Mouse (Mus musculus) stomach, postnatal 0 days (tissue): Measurements from ENCODE around the gene Cd72. TPM values are rescaled to one million over a fixed set of nuclear protein-coding genes. Genes with fewer than 3 reads are reported as not detected.

Source experiments
- ATAC-seq: fragments of 200-750 bp; cut with Nextera tagmentation; 2 replicates; pipeline ENCODE4 v1.8.0; 2017; ENCODE audit not compliant: low FRiP score, low TSS enrichment
- DNase-seq: peaks from one replicate; pipeline ENCODE4 v3.0.0-alpha.2; 2016; ENCODE audit warnings: low spot score
- H3K27ac ChIP-seq: fragments of 300-500 bp; sonication (generic); replicated peaks from 2 replicates; pipeline ENCODE4 v1.5.1; 2014; ENCODE audit warnings: mild to moderate bottlenecking, control low read depth
- H3K27me3 ChIP-seq: fragments of 300-500 bp; sonication (generic); 2 replicates; pipeline ENCODE4 v1.6.1; 2014; ENCODE audit warnings: low read length; ENCODE audit not compliant: control insufficient read depth, insufficient read depth
- H3K36me3 ChIP-seq: fragments of 300-500 bp; sonication (generic); 2 replicates; pipeline ENCODE4 v1.6.1; 2014; ENCODE audit warnings: low read length, mixed read lengths; ENCODE audit not compliant: control insufficient read depth, insufficient read depth
- H3K4me1 ChIP-seq: fragments of 300-500 bp; sonication (generic); replicated peaks from 2 replicates; pipeline ENCODE4 v1.6.1; 2014; ENCODE audit warnings: antibody characterized with exemption; ENCODE audit not compliant: control insufficient read depth, insufficient read depth
- H3K4me2 ChIP-seq: fragments of 300-500 bp; sonication (generic); replicated peaks from 2 replicates; pipeline ENCODE4 v1.6.1; 2014; ENCODE audit warnings: low read depth, mild to moderate bottlenecking, control low read depth, moderate library complexity
- H3K4me3 ChIP-seq: fragments of 300-500 bp; sonication (generic); 2 replicates; pipeline ENCODE4 v1.5.1; 2014; ENCODE audit warnings: low read depth, low read length, control low read depth
- H3K9ac ChIP-seq: fragments of 300-500 bp; sonication (generic); 2 replicates; pipeline ENCODE4 v1.6.1; 2014; ENCODE audit warnings: mild to moderate bottlenecking, low read length, control low read depth, mixed read lengths
- H3K9me3 ChIP-seq: fragments of 300-500 bp; sonication (generic); 2 replicates; pipeline ENCODE4 v1.6.1; 2016; ENCODE audit warnings: low read length; ENCODE audit not compliant: control insufficient read depth
- CTCF ChIP-seq: IDR thresholded peaks from 2 replicates; pipeline ENCODE4 v1.5.1; 2016; ENCODE audit warnings: antibody characterized with exemption, low read depth, mild to moderate bottlenecking, moderate library complexity
- EP300 ChIP-seq: optimal IDR thresholded peaks from 2 replicates; pipeline ENCODE3; 2016; ENCODE audit warnings: antibody characterized with exemption
- WGBS: fragments of 180-500 bp; shearing (Covaris S2); extraction: QIAGEN DNeasy Blood & Tissue Kit; methylation state at CpG from one replicate; pipeline ENCODE4 v1.1.7; 2014; 5-methylcytosine and 5-hydroxymethylcytosine counted together
- polyA plus RNA-seq: library from polyadenylated mRNA; unstranded; fragments of >200 nt; fragmentation: Nextera tagmentation; extraction: Ambion mirVana; gene quantifications from 2 replicates; pipeline ENCODE4 v1.2.1, GENCODE M21; 2015

The Cd72 gene
- polyA plus RNA-seq, 1 experiment from 2014 or later = 2.8 TPM

DNA sequence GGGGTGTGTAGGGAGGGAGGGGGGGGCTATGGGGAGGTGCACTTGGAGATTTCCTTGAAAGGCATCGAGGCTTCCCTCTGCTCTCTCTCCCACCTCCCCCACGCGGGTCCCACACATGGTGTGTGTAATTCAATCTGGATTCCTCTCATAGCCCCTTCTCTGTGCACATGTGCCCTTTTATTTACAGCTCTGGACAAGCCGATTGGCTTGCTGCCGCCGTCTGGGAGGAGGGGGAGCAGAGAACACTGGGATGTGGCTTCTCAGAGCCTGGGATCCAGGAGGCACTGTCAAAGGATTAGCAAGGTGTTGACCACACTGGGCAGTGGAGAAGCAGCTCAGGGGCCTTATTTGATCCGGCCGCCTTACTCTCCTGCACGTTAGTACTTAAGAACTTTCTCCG is 53.5 kb downstream of the Cd72 start:
- Histone ChIP-seq H3K4me3 (peak overlapping the region; percentile 28; the same call in 1 of the 2 replicates), H3K27ac (peak overlapping the region; percentile 82), H3K36me3 (no peaks in the 10 kb centered on the region), H3K9me3 (no peaks in the 10 kb centered on the region), H3K9ac (peak overlapping the region; percentile 63), H3K27me3 (no peaks in the 10 kb centered on the region), H3K4me2 (peak overlapping the region; percentile 31), H3K4me1 (peaks cover 33% of the 10 kb centered on the region)
- 27% methylated on average over 10 of the region's 10 CpGs for WGBS
- ATAC-seq = peak; percentile 42; the same call in 1 of the 2 replicates
- DNase-seq = no peak
- TF ChIP-seq EP300 = no peak
- TF ChIP-seq CTCF = no peak

DNA sequence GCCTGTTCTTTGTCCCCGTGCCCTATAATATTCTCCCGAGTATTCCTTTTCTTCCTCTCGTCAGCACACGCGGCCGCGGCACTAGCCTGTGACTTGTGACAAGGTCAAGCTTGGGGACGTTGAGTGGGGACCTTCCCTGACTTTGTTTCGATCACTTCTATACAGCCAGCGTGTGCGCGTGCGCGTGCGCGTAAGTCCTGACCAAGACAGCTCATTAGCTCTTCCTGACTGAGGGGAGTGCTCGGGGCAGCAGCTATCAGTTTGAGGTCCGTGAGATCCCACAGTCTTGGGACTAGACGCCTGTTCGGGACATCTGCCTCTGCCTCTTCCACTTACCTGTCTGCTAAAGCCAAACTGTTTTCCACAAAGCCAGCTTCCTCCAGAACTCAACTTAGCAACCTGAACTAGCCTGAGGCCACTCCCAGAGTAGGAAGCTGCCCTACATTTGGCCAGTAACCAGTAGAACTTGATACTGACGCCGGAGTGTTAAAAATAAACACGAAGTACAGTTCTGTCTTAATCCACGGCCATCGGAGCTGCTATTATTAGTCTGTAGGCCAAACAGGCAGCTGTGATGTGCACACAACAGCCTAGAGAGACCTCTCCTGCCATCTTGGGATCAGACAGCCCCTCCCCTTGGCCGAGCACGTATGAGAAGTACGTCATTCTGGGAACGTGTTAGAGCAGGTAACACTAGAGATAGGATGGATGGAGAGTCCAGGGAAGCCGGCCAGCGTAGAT is 54.9 kb downstream of the Cd72 start:
- no peak overlapping the region for H3K4me3 ChIP-seq
- peak overlapping the region; percentile 15; the same call in 1 of the 2 replicates for H3K4me2 ChIP-seq
- H3K9me3 ChIP-seq = no peaks in the 10 kb centered on the region
- TF ChIP-seq EP300 (no peak), CTCF (no peak)
- H3K36me3 ChIP-seq = no peaks in the 10 kb centered on the region
- peaks cover 29% of the 10 kb centered on the region for H3K4me1 ChIP-seq
- DNase-seq (no peak), ATAC-seq (peak; percentile 58)
- H3K27ac ChIP-seq = peak overlapping the region; percentile 82
- peak overlapping the region; percentile 31; the same call in 1 of the 2 replicates for H3K9ac ChIP-seq
- no peaks in the 10 kb centered on the region for H3K27me3 ChIP-seq
- WGBS = 56% methylated on average over 31 of the region's 31 CpGs

GRCm38 (mm10) chr4:43398829-43399331 is 55.5 kb downstream of the Cd72 start:
- Histone ChIP-seq H3K4me1 (peaks cover 31% of the 10 kb centered on the region), H3K36me3 (no peaks in the 10 kb centered on the region), H3K27me3 (no peaks in the 10 kb centered on the region), H3K9ac (peak overlapping the region; percentile 31), H3K4me2 (peak overlapping the region; percentile 15; the same call in 1 of the 2 replicates), H3K9me3 (no peaks in the 10 kb centered on the region), H3K27ac (peak overlapping the region; percentile 82), H3K4me3 (no peak overlapping the region)
- TF ChIP-seq CTCF (no peak), EP300 (no peak)
- peak; percentile 55 for DNase-seq
- 30% methylated on average over 17 of the region's 17 CpGs for WGBS
- ATAC-seq = peak; percentile 69

DNA sequence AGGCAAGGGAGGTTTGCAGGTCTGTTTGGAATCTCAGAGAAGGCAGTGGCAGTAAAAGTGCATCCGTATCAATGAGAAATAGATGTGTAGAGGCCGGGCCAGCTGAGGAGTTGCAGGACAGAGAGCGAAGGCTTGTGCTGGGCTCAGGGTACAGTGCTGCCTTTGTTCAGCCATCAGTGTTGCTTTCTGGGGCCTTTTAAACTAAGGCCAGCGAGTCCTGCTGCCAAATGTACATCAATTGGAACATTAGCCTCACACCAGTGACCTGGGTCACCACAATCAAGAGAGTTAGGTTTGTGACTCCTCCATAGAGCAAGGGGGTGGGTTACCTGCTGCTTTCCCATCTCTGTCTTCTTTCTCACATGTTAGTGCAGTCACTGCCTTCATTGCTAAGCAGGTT is 56.4 kb downstream of the Cd72 start:
- TF ChIP-seq CTCF = no peak
- no peak for TF ChIP-seq EP300
- Histone ChIP-seq H3K27ac (peak overlapping the region; percentile 82), H3K4me3 (no peak overlapping the region), H3K27me3 (no peaks in the 10 kb centered on the region), H3K4me1 (peaks cover 31% of the 10 kb centered on the region), H3K9me3 (no peaks in the 10 kb centered on the region), H3K9ac (no peak overlapping the region), H3K36me3 (no peaks in the 10 kb centered on the region), H3K4me2 (no peak overlapping the region)
- ATAC-seq (no peak), DNase-seq (no peak)
- 73% methylated on average over 4 of the region's 4 CpGs for WGBS

Other genes with a start within 250 kb of the Cd72 start
- 0.23 and 0.41 TPM in 2 replicates for gene Atp8b5, start 187.5 kb downstream of the Cd72 start, polyA plus RNA-seq
- gene Rusc2, start 72.6 kb downstream of the Cd72 start, polyA plus RNA-seq = 10.7 and 11.5 TPM in 2 replicates
- 0.12 and 0.27 TPM in 2 replicates for gene Fam166b, start 25.5 kb downstream of the Cd72 start, polyA plus RNA-seq
- gene Tesk1, start 12.7 kb downstream of the Cd72 start, polyA plus RNA-seq = 4.7 TPM in 2 replicates
- not detected in 2 replicates for gene Sit1, start 29.1 kb upstream of the Cd72 start, polyA plus RNA-seq
- gene Ccdc107, start 38.3 kb upstream of the Cd72 start, polyA plus RNA-seq = 118 and 120 TPM in 2 replicates
- 10.7 and 11.8 TPM in 2 replicates for gene Arhgef39, start 45.1 kb upstream of the Cd72 start, polyA plus RNA-seq
- gene Car9, start 52.3 kb upstream of the Cd72 start, polyA plus RNA-seq = 2.6 and 3.1 TPM in 2 replicates
- 2,018 and 2,237 TPM in 2 replicates for gene Tpm2, start 69.1 kb upstream of the Cd72 start, polyA plus RNA-seq
- gene Creb3, start 107.7 kb upstream of the Cd72 start, polyA plus RNA-seq = 85.6 and 89.2 TPM in 2 replicates
- gene Tln1, start 108.1 kb upstream of the Cd72 start, polyA plus RNA-seq = 42.7 and 60.3 TPM in 2 replicates
- 11.7 and 13.0 TPM in 2 replicates for gene Rgp1, start 124.1 kb upstream of the Cd72 start, polyA plus RNA-seq
- 25.0 and 26.1 TPM in 2 replicates for gene Gba2, start 124.2 kb upstream of the Cd72 start, polyA plus RNA-seq
- 0.25 and 0.34 TPM in 2 replicates for gene Msmp, start 129.9 kb upstream of the Cd72 start, polyA plus RNA-seq
- 4.8 and 6.7 TPM in 2 replicates for gene Npr2, start 177.3 kb upstream of the Cd72 start, polyA plus RNA-seq
- gene Spag8, start 199.0 kb upstream of the Cd72 start, polyA plus RNA-seq = 0.23 and 0.38 TPM in 2 replicates
- 150 and 152 TPM in 2 replicates for gene Hint2, start 201.8 kb upstream of the Cd72 start, polyA plus RNA-seq
- gene Tmem8b, start 214.3 kb upstream of the Cd72 start, polyA plus RNA-seq = 2.0 and 2.4 TPM in 2 replicates
- 3.1 and 3.6 TPM in 2 replicates for gene Fam221b, start 214.5 kb upstream of the Cd72 start, polyA plus RNA-seq
- not detected in 2 replicates for gene Olfr70, start 246.2 kb upstream of the Cd72 start, polyA plus RNA-seq